Mouse (Mus musculus) central nervous system, embryonic 11.5 days (tissue): ENCODE results near the gene Rab33a. TPM values are rescaled to one million over a fixed set of nuclear protein-coding genes. Genes with fewer than 3 reads are reported as not detected.

Experiments
- polyA plus RNA-seq: library from polyadenylated mRNA; depleted of rRNA; stranded (reverse); fragments of >200 nt; gene quantifications from 2 replicates; pipeline ENCODE4 v1.2.3, GENCODE M21; 2012; rRNA removed

Rab33a gene
- polyA plus RNA-seq = 21.9 and 23.0 TPM in 2 replicates

DNA sequence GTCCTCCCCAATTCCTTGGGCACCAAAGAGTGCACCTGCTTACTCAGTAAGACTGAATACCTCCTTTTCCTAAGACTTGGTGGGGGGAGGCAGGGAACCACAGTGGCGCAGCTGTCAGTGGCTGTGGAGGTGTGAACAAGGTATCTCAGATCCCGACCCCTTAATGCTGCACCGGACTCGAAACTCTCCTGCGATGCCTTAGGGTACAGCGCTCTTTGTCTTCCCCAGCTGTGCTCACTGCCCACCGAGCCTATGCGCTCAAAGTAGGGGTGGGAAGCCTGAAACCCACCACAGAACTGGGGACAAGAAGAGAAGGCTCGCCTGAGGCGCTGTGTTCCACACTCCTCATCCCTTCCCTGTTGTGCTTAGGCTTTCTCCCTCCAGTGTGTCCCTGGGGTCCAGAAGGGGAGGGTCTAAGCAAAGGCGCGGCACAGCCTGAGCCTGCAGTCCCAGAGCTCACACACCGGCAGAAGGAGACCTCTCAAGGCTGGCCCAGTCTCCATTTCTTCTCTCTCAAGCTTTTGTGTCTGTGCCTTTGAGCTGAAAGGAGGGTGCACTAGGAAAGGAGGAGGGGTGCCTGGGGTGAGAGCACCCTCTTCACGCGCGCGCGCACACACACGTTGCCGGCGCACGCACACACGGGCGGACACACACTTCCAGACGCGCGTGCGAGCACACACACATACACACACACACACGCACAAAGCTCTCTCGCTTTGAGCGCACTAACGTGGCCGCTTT, at the start of gene Rab33a:
TSS of gene Rab33a (plus strand) at position 478 of the 741 bp plus-strand sequence.

GRCm38 (mm10) chrX:48513166-48513807, 5.8 kb upstream of the Rab33a start, which contains the start of gene Aifm1:
Aifm1 (minus strand) TSS chrX:48513563.

Other genes with a start within 250 kb of the Rab33a start
- 7.3 and 15.8 TPM in 2 replicates for gene Bcorl1, start 177.9 kb upstream of the Rab33a start, polyA plus RNA-seq
- 3.0 and 5.8 TPM in 2 replicates for gene Elf4, start 56.2 kb upstream of the Rab33a start, polyA plus RNA-seq
- 54.0 and 60.5 TPM in 2 replicates for gene Aifm1, start 5.7 kb upstream of the Rab33a start, polyA plus RNA-seq
- gene Zfp280c, start 75.2 kb downstream of the Rab33a start, polyA plus RNA-seq = 19.1 and 46.2 TPM in 2 replicates
- gene Slc25a14, start 104.1 kb downstream of the Rab33a start, polyA plus RNA-seq = 17.8 and 20.6 TPM in 2 replicates
- gene Gpr119, start 155.2 kb downstream of the Rab33a start, polyA plus RNA-seq = not detected in 2 replicates
- gene Rbmx2, start 175.7 kb downstream of the Rab33a start, polyA plus RNA-seq = 20.7 and 27.4 TPM in 2 replicates